Mouse (Mus musculus): Measurements from ENCODE around the gene Wrap53. TPM values are rescaled to one million over a fixed set of nuclear protein-coding genes. Genes with fewer than 3 reads are reported as not detected.

The Wrap53 gene
- polyA plus RNA-seq, 1 experiment from 2014 or later = 32.4 TPM

- no peak for ATAC-seq (ENCODE audit: low FRiP score, low read depth)
- H3K4me2 ChIP-seq (replicated peaks) = peak overlapping the region; percentile 41
- 10% methylated on average over 19 of the region's 19 CpGs for WGBS
- H3K4me3 ChIP-seq = no peak overlapping the region
- 0 out of 2 replicates have a peak, but pooled peaks cover 6% of the 10 kb centered on the region for H3K4me1 ChIP-seq
- no peak overlapping the region for H3K9ac ChIP-seq
- H3K27ac ChIP-seq = no peak overlapping the region
- H3K36me3 ChIP-seq = no peaks in the 10 kb centered on the region
- H3K27me3 ChIP-seq (replicated peaks) = peaks cover 11% of the 10 kb centered on the region; the same call in 1 of the 2 replicates
- H3K9me3 ChIP-seq = no peaks in the 10 kb centered on the region
Measured at GRCm38 (mm10) chr11:69613553-69614256, 33.6 kb upstream of the Wrap53 start.

- Histone ChIP-seq H3K36me3 (no peaks in the 10 kb centered on the region), H3K9ac (no peak overlapping the region), H3K4me2 (replicated peaks) (no peak overlapping the region), H3K27ac (no peak overlapping the region), H3K9me3 (no peaks in the 10 kb centered on the region), H3K4me3 (no peak overlapping the region), H3K4me1 (0 out of 2 replicates have a peak, but pooled peaks cover 11% of the 10 kb centered on the region), H3K27me3 (replicated peaks) (peaks cover 11% of the 10 kb centered on the region; the same call in 1 of the 2 replicates)
- ATAC-seq (ENCODE audit: low FRiP score, low read depth) = no peak
- WGBS = 73% methylated on average over 4 of the region's 4 CpGs
Measured at GRCm38 (mm10) chr11:69610899-69611298, 30.8 kb upstream of the Wrap53 start.

DNA sequence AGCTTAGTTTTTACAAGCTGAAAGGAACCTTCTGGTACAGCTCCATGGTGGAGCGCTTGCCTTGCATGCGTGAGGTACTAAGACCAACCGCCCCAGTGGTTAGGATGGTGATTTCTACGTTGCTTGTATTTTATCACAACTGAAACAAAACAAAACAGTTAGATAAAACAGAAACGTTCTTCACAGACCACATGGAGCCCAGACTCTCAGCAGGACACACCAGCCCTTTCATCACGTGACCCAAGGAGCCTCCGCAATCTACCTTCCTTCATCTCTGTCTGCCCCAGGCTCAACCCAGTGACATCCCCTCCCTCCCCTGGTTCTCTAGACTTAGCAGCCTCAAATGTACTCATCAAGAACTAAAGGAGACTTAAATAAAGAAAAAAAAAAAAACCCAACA is 29.4 kb upstream of the Wrap53 start:
- Histone ChIP-seq H3K36me3 (no peaks in the 10 kb centered on the region), H3K27ac (no peak overlapping the region), H3K27me3 (replicated peaks) (peaks cover 9% of the 10 kb centered on the region; the same call in 1 of the 2 replicates), H3K4me2 (replicated peaks) (no peak overlapping the region), H3K9me3 (no peaks in the 10 kb centered on the region), H3K4me3 (no peak overlapping the region), H3K4me1 (peaks cover 23% of the 10 kb centered on the region), H3K9ac (no peak overlapping the region)
- WGBS = 61% methylated on average over 7 of the region's 7 CpGs
- no peak for ATAC-seq (ENCODE audit: low FRiP score, low read depth)

GRCm38 (mm10) chr11:69608525-69608924 is 28.5 kb upstream of the Wrap53 start:
- Histone ChIP-seq H3K4me1 (peaks cover 25% of the 10 kb centered on the region), H3K4me2 (replicated peaks) (no peak overlapping the region), H3K36me3 (no peaks in the 10 kb centered on the region), H3K9me3 (no peaks in the 10 kb centered on the region), H3K27ac (no peak overlapping the region), H3K27me3 (replicated peaks) (peaks cover 9% of the 10 kb centered on the region; the same call in 1 of the 2 replicates), H3K9ac (no peak overlapping the region), H3K4me3 (no peak overlapping the region)
- WGBS = 83% methylated on average over 3 of the region's 3 CpGs
- no peak for ATAC-seq (ENCODE audit: low FRiP score, low read depth)

GRCm38 (mm10) chr11:69606832-69607231 is 26.8 kb upstream of the Wrap53 start:
- H3K27ac ChIP-seq = no peak overlapping the region
- no peaks in the 10 kb centered on the region for H3K9me3 ChIP-seq
- ATAC-seq (ENCODE audit: low FRiP score, low read depth) = no peak
- H3K4me3 ChIP-seq = no peak overlapping the region
- H3K9ac ChIP-seq = no peak overlapping the region
- 84% methylated on average over 2 of the region's 2 CpGs for WGBS
- peaks cover 8% of the 10 kb centered on the region; the same call in 1 of the 2 replicates for H3K27me3 ChIP-seq (replicated peaks)
- peaks cover 22% of the 10 kb centered on the region for H3K4me1 ChIP-seq
- peak overlapping the region; percentile 100 for H3K4me2 ChIP-seq (replicated peaks)
- no peaks in the 10 kb centered on the region for H3K36me3 ChIP-seq

GRCm38 (mm10) chr11:69606491-69606795 is 26.4 kb upstream of the Wrap53 start:
- Histone ChIP-seq H3K27me3 (replicated peaks) (peaks cover 8% of the 10 kb centered on the region; the same call in 1 of the 2 replicates), H3K4me1 (peaks cover 22% of the 10 kb centered on the region), H3K36me3 (no peaks in the 10 kb centered on the region), H3K27ac (no peak overlapping the region), H3K4me2 (replicated peaks) (peak overlapping the region; percentile 100), H3K9me3 (no peaks in the 10 kb centered on the region), H3K9ac (no peak overlapping the region), H3K4me3 (peak overlapping the region; percentile 59; the same call in 1 of the 2 replicates)
- WGBS = 63% methylated on average over 2 of the region's 2 CpGs
- no peak for ATAC-seq (ENCODE audit: low FRiP score, low read depth)

DNA sequence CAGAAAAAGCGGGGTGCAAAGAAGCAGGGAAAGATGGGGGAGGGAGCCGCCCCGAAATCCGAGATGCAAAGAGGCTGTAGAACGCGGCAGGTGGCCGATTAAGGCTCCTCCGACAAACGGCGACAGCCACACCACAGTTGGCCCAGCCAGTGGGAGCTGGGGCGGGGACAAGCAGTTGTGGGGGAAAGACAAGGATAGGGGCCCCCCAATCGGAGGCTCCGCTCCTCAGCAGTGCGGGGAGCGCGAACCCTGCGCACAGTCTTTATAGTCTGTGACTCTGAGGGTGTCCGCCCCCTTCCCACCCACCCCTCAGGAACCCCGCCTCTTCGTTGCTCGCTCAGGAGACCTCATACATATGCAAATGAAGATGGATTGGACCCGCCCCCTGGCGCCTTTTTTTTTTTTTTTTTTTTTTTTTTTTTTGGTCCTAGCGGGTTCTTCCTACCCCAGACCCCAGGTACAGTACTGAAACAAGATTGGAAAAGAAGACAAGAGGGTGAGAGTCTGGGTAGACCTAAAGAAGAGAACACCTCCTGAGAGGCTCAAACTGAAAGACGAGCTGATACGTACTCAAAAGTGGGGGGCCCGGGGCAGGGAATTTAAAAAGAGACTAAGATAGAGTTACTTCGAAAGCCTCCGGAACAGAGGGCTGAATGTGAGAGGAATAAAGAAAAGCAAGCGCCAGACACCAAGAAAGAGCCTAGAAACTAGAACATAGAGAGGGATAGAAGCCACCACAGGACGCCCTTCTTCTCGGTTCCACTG is 25.9 kb upstream of the Wrap53 start, which contains the start of gene Atp1b2:
TSS of gene Atp1b2 (minus strand) at position 217 of the 765 bp plus-strand sequence.
- H3K9ac ChIP-seq = peak within 1 kb of the TSS; percentile 77
- peaks cover 8% of the 10 kb centered on the region; the same call in 1 of the 2 replicates for H3K27me3 ChIP-seq (replicated peaks)
- H3K4me2 ChIP-seq (replicated peaks) = peak within 1 kb of the TSS; percentile 100
- ATAC-seq (ENCODE audit: low FRiP score, low read depth) = peak; percentile 81
- WGBS = 3% methylated on average over 32 of the region's 32 CpGs
- H3K9me3 ChIP-seq = no peaks in the 10 kb centered on the region
- peaks cover 24% of the 10 kb centered on the region for H3K4me1 ChIP-seq
- peak within 1 kb of the TSS; percentile 59 for H3K4me3 ChIP-seq
- H3K36me3 ChIP-seq = no peaks in the 10 kb centered on the region
- no peak within 1 kb of the TSS for H3K27ac ChIP-seq

DNA sequence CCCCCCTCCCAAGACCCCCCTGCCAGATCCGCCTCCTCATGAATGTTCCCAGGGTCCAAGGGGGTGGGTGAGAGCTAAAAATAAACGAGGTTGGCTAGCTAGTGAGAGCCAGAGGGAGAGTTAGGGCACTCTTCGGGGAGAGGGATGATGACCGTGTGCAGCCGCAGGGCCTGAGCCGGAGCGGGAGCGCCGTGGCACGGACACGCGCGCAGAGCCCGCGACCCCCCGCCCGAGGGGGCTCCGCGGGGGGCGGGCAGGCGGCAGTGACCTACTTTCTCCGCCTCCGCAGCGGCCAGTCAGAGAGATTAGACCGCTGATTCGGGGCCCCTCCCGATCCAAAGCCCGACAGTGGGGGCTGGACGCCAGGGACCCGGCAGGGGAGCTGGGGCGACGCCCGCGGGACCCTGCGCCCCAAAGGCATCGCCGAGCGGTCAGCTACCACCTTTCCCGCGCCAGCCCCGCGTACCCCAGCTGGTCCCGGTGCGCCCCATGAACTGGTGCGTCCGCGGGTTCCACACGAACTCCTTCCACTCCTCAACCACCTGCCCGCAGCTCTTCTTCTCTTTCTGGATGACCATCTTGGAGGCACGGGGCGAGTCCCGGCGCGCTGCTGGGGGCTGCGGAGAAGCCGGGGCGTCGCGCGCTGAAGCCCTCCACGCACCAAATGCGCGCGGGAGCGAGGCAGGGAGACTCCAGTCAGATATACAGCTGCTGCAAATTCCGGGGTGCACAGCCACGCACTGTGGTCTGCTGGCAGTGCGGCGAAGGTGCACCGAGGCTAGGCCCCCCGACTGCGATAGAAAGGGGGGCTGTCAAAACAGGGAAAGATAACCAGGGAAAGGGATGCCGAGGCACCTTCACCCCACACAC is 25.0 kb upstream of the Wrap53 start:
- WGBS = under 1% methylated on average over 73 of the region's 73 CpGs
- Histone ChIP-seq H3K9me3 (no peaks in the 10 kb centered on the region), H3K27me3 (replicated peaks) (peaks cover 8% of the 10 kb centered on the region; the same call in 1 of the 2 replicates), H3K9ac (peak overlapping the region; percentile 77), H3K4me2 (replicated peaks) (peak overlapping the region; percentile 100), H3K27ac (no peak overlapping the region), H3K4me1 (peaks cover 32% of the 10 kb centered on the region), H3K4me3 (peak overlapping the region; percentile 59), H3K36me3 (no peaks in the 10 kb centered on the region)
- ATAC-seq (ENCODE audit: low FRiP score, low read depth) = peak; percentile 58

DNA sequence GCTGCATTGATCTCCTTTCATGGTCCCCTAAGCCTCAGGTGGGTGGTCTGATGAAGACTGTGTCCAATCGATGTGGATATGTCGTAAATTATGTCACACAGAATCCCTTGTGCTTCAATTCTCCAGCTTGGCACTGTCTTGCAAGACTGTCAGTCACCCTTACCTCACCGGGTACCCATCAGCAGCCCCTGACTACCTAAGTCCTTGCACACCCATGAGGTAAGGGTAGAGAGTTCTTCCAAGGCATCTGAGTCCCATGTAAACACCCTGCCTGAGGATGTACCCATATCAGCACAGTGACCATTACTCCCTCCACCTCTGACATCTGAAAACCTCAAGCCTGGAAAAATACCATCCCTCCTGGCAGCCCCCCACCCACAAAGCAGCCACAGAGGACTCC is 24.3 kb upstream of the Wrap53 start:
- 51% methylated on average over 3 of the region's 3 CpGs for WGBS
- H3K4me3 ChIP-seq = peak overlapping the region; percentile 59
- H3K9me3 ChIP-seq = no peaks in the 10 kb centered on the region
- H3K4me1 ChIP-seq = peaks cover 37% of the 10 kb centered on the region
- no peak for ATAC-seq (ENCODE audit: low FRiP score, low read depth)
- peaks cover 8% of the 10 kb centered on the region; the same call in 1 of the 2 replicates for H3K27me3 ChIP-seq (replicated peaks)
- H3K9ac ChIP-seq = peak overlapping the region; percentile 77
- H3K36me3 ChIP-seq = no peaks in the 10 kb centered on the region
- H3K27ac ChIP-seq = no peak overlapping the region
- peak overlapping the region; percentile 100 for H3K4me2 ChIP-seq (replicated peaks)

DNA sequence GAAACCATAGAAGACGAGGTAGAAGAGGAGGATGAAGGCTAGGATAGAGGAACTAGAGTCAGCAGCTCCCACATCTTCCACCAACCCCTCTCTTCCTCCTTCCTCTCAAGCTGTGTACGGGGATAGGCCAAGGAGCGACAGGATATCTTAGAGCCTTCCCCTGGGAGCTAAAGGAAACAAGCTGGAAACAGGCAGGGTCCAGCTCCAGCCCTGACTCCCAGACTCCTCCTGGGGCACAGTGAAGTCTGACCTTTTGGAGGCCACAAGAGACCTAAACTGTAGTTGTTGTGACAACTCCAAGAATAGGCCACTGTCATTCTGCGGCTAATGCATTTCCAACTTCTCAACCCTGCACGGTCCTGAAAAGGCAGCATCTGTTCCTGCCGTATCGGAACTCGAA is 23.5 kb upstream of the Wrap53 start:
- H3K36me3 ChIP-seq = no peaks in the 10 kb centered on the region
- no peak for ATAC-seq (ENCODE audit: low FRiP score, low read depth)
- WGBS = 82% methylated on average over 8 of the region's 8 CpGs
- peaks cover 8% of the 10 kb centered on the region; the same call in 1 of the 2 replicates for H3K27me3 ChIP-seq (replicated peaks)
- no peak overlapping the region for H3K27ac ChIP-seq
- peaks cover 40% of the 10 kb centered on the region for H3K4me1 ChIP-seq
- H3K4me2 ChIP-seq (replicated peaks) = no peak overlapping the region
- no peak overlapping the region for H3K9ac ChIP-seq
- no peaks in the 10 kb centered on the region for H3K9me3 ChIP-seq
- H3K4me3 ChIP-seq = no peak overlapping the region

- peaks cover 8% of the 10 kb centered on the region; the same call in 1 of the 2 replicates for H3K27me3 ChIP-seq (replicated peaks)
- no peak overlapping the region for H3K4me3 ChIP-seq
- WGBS = 89% methylated on average over 3 of the region's 3 CpGs
- peaks cover 40% of the 10 kb centered on the region for H3K4me1 ChIP-seq
- H3K27ac ChIP-seq = no peak overlapping the region
- no peak overlapping the region for H3K4me2 ChIP-seq (replicated peaks)
- H3K9me3 ChIP-seq = no peaks in the 10 kb centered on the region
- H3K36me3 ChIP-seq = no peaks in the 10 kb centered on the region
- H3K9ac ChIP-seq = no peak overlapping the region
- no peak for ATAC-seq (ENCODE audit: low FRiP score, low read depth)
Measured at GRCm38 (mm10) chr11:69601768-69602167, 21.7 kb upstream of the Wrap53 start.
